Mouse (Mus musculus): Measurements from ENCODE around the gene Saal1. TPM values are rescaled to one million over a fixed set of nuclear protein-coding genes. Genes with fewer than 3 reads are reported as not detected.

Gene Saal1
- 1.7 TPM for polyA plus RNA-seq (2014; fragmentation: Illumina TruSeq; extraction: RNeasy Lipid Tissue Mini Kit (QIAGEN cat#74804); ENCODE audit: low read depth, low replicate concordance)

GRCm38 (mm10) chr7:46710390-46710844, at the start of gene Saal1:
TSS of gene Saal1 (minus strand) at chr7:46710680.

GRCm38 (mm10) chr7:46751490-46751889, 41.0 kb upstream of the Saal1 start, which contains the start of gene Saa2:
TSS of gene Saa2 (plus strand) at chr7:46751790.

GRCm38 (mm10) chr7:46742880-46743279, 32.4 kb upstream of the Saal1 start, which contains the start of gene Saa1:
TSS of gene Saa1 (minus strand) at chr7:46742980.

GRCm38 (mm10) chr7:46732458-46732857, 22.0 kb upstream of the Saal1 start, which contains the start of gene Saa4:
TSS of gene Saa4 (minus strand) at chr7:46732603.

GRCm38 (mm10) chr7:46715600-46715999, 5.1 kb upstream of the Saal1 start, which contains the start of gene Saa3:
TSS of gene Saa3 (minus strand) at chr7:46715700.

GRCm38 (mm10) chr7:46672160-46672672, 38.3 kb downstream of the Saal1 start, which contains the start of gene Tph1:
TSS of gene Tph1 (minus strand) at chr7:46672537.

GRCm38 (mm10) chr7:46639692-46640031, 70.8 kb downstream of the Saal1 start, which contains the start of gene Sergef:
TSS of gene Sergef (minus strand) at chr7:46639807.

Other genes with a start within 250 kb of the Saal1 start
- gene Sergef, start 70.9 kb downstream of the Saal1 start, polyA plus RNA-seq (2014; fragmentation: Illumina TruSeq; extraction: RNeasy Lipid Tissue Mini Kit (QIAGEN cat#74804); ENCODE audit: low read depth, low replicate concordance): 0.53 TPM
- gene Tph1, start 38.1 kb downstream of the Saal1 start, polyA plus RNA-seq (2014; fragmentation: Illumina TruSeq; extraction: RNeasy Lipid Tissue Mini Kit (QIAGEN cat#74804); ENCODE audit: low read depth, low replicate concordance): not detected
- 2.5 TPM for gene Saa3, start 5.0 kb upstream of the Saal1 start, polyA plus RNA-seq (2014; fragmentation: Illumina TruSeq; extraction: RNeasy Lipid Tissue Mini Kit (QIAGEN cat#74804); ENCODE audit: low read depth, low replicate concordance)
- gene Saa4, start 21.9 kb upstream of the Saal1 start, polyA plus RNA-seq (2014; fragmentation: Illumina TruSeq; extraction: RNeasy Lipid Tissue Mini Kit (QIAGEN cat#74804); ENCODE audit: low read depth, low replicate concordance): 131 TPM
- 34.8 TPM for gene Saa1, start 32.3 kb upstream of the Saal1 start, polyA plus RNA-seq (2014; fragmentation: Illumina TruSeq; extraction: RNeasy Lipid Tissue Mini Kit (QIAGEN cat#74804); ENCODE audit: low read depth, low replicate concordance)
- gene Saa2, start 41.1 kb upstream of the Saal1 start, polyA plus RNA-seq (2014; fragmentation: Illumina TruSeq; extraction: RNeasy Lipid Tissue Mini Kit (QIAGEN cat#74804); ENCODE audit: low read depth, low replicate concordance): 15.8 TPM
- gene Hps5, start 85.4 kb upstream of the Saal1 start, polyA plus RNA-seq (2014; fragmentation: Illumina TruSeq; extraction: RNeasy Lipid Tissue Mini Kit (QIAGEN cat#74804); ENCODE audit: low read depth, low replicate concordance): 10.3 TPM
- gene Gtf2h1, start 85.4 kb upstream of the Saal1 start, polyA plus RNA-seq (2014; fragmentation: Illumina TruSeq; extraction: RNeasy Lipid Tissue Mini Kit (QIAGEN cat#74804); ENCODE audit: low read depth, low replicate concordance): 45.7 TPM
- 219 TPM for gene Ldha, start 130.8 kb upstream of the Saal1 start, polyA plus RNA-seq (2014; fragmentation: Illumina TruSeq; extraction: RNeasy Lipid Tissue Mini Kit (QIAGEN cat#74804); ENCODE audit: low read depth, low replicate concordance)
- not detected for gene Ldhc, start 150.5 kb upstream of the Saal1 start, polyA plus RNA-seq (2014; fragmentation: Illumina TruSeq; extraction: RNeasy Lipid Tissue Mini Kit (QIAGEN cat#74804); ENCODE audit: low read depth, low replicate concordance)
- 126 TPM for gene Tsg101, start 209.3 kb upstream of the Saal1 start, polyA plus RNA-seq (2014; fragmentation: Illumina TruSeq; extraction: RNeasy Lipid Tissue Mini Kit (QIAGEN cat#74804); ENCODE audit: low read depth, low replicate concordance)
- gene Uevld, start 247.8 kb upstream of the Saal1 start, polyA plus RNA-seq (2014; fragmentation: Illumina TruSeq; extraction: RNeasy Lipid Tissue Mini Kit (QIAGEN cat#74804); ENCODE audit: low read depth, low replicate concordance): 13.9 TPM